Mouse (Mus musculus) large intestine, adult 2 months (tissue): ENCODE data around the gene Adgrg3. TPM values are rescaled to one million over a fixed set of nuclear protein-coding genes. Genes with fewer than 3 reads are reported as not detected.
"Not testable (repeated sequence)": the region's sequence is repeated elsewhere in the genome, so short reads cannot be mapped to it uniquely, and the experiment has no call there.

Experiments used
- DNase-seq: peaks from one replicate; pipeline ENCODE4 v3.0.0-alpha.2; 2012; ENCODE audit warnings: low read depth, low spot score
- WGBS: fragments of 180-500 bp; shearing (Covaris S2); methylation state at CpG from one replicate; pipeline ENCODE4 v1.1.7; 2018; 5-methylcytosine and 5-hydroxymethylcytosine counted together
- polyA plus RNA-seq: library from polyadenylated mRNA; depleted of rRNA; stranded (reverse); fragments of >200 nt; gene quantifications from 2 replicates; pipeline ENCODE4 v1.2.3, GENCODE M21; 2012

Adgrg3 gene
- polyA plus RNA-seq, 1 experiment: 5.5 TPM

- no peak for DNase-seq
- WGBS: 66% methylated on average over 4 of the region's 4 CpGs
Observed at GRCm38 (mm10) chr8:95016684-95017083, 808 bp upstream of the Adgrg3 start.

GRCm38 (mm10) chr8:95017969-95018635 is 610 bp downstream of the Adgrg3 start:
- 74% methylated on average over 9 of the region's 9 CpGs for WGBS
- DNase-seq: no peak

GRCm38 (mm10) chr8:95020293-95020777 is 2.8 kb downstream of the Adgrg3 start:
- no peak for DNase-seq

DNA sequence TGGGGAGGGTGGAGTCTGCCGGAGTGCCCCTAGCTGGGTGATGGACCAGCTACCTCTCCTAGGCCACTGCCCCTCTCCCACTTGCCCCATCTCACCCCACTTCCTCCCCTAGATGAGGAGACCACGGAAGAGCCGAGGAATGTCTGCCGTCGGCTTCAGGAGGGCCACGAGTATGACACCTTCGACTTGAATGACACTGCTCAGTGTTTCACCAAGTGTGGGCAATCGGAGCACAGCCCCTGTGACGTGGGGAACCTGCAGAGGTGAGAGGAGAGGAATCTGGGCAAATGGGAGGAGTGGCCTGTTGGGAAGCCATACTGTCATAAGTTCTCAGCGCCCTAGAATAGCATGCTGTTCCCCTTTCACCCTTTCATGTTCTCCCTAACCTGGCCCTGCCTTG is 3.3 kb downstream of the Adgrg3 start:
- 70% methylated on average over 10 of the region's 10 CpGs for WGBS
- no peak for DNase-seq

More at GRCm38 (mm10) chr8:95020293-95020777, 2.8 kb downstream of the Adgrg3 start:
- 36% methylated on average over 12 of the region's 12 CpGs for WGBS

DNA sequence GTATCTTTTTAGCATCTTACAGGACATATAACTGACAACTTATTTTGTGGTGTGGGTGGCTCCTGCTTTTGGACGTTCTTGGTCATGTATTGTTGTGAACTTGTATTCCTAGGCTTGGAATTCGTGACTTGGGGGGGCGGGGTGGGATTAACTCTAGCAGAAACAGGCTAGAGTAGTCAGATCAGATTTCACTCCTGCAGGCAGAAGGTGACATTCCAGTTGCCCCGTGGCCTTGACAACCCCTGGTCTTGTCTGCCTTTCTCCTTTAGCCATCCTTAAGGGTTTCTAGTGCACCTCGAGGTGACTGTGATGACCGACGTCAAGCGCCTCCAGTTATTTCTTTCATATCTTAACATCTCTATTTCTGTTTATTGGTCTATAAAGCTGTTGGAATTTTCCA is 5.7 kb downstream of the Adgrg3 start:
- no peak for DNase-seq
- 18% methylated on average over 8 of the region's 8 CpGs for WGBS

DNA sequence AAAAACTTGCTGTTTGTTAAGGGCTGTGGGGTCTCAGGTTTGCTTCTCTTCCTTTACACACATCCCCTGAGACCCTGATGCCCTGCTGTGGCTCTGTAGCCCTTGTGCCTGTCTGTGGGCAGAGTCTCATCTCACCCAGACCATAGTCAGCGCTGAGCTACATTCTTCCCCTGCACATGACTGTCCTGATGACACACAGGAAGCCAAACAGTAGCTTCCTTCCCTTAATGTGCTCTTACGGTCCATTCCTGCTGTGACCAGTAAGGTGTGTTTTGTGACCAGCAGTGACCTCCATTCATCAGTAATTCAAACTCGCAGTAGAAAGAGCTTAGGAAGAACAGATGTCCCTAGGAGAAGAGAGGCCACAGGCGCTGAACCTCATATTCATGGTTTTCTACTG is 6.9 kb downstream of the Adgrg3 start:
- WGBS: 61% methylated on average over 4 of the region's 4 CpGs
- no peak for DNase-seq

- no peak for DNase-seq
- 69% methylated on average over 2 of the region's 2 CpGs for WGBS
Observed at GRCm38 (mm10) chr8:95025421-95025820, 7.9 kb downstream of the Adgrg3 start.

DNA sequence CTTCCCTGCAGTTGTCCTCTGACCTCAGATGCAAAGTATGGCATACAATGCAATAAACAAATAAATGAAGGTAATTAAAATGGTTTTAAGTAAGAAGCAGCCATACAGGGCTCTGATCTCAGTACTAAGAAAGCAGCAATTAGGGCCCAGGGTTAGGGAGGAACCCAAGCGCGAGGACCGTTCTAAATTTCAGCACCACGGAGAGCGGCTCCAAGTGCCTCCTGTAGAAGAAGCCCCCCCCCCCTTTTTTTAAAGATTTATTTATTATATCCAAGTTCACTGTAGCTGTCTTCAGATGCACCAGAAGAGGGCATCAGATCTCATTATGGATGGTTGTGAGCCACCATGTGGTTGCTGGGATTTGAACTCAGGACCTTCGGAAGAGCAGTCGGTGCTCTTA is 10.9 kb downstream of the Adgrg3 start:
- DNase-seq: not testable (repeated sequence)
- 58% methylated on average over 7 of the region's 7 CpGs for WGBS

GRCm38 (mm10) chr8:95037106-95037925 is 19.8 kb downstream of the Adgrg3 start:
- no peak for DNase-seq
- WGBS: 48% methylated on average over 7 of the region's 7 CpGs

DNA sequence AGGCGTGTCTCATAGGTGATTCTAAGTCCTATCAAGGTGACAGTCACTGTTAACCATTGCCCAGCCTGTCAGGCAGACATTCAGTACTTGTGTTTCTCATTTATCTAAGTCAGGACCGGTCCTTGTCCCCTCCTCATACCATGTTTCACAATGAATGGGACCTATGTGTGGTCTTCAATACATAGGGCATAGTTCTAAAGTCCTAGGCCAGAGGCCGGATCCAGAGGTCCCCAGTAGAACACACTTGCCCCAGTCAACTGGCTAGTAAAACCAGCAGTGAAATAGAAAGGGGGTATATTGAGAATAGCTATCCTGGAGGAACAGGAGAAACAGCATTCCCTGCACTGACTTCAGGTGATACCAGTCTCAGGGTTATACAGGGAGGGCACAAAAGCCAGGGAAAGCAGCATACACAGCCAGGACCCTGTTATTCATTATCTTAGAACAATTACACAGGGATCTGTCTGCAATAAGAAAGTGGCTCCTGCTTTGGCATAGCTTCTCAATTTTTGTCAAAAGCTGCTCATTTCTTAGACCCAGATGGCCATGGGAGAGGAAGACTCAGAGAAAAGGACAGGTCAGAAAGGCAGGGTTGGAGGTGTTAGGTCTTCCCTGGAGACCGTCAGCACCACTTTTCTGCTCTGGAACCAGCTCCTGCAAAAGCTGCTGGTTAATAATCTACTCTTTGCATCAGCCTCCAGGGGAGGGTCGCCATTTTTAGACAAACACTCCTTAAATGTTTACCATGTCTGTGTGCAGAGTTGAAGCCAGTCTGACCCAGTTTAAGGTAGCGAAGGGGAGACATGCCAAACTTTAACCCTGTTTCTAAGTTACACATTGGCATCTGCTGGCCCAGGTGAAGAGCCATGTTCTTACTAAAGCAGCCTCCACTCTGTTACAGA is 24.6 kb downstream of the Adgrg3 start:
- DNase-seq: no peak
- WGBS: 41% methylated on average over 6 of the region's 6 CpGs

GRCm38 (mm10) chr8:95044811-95045210 is 27.3 kb downstream of the Adgrg3 start:
- WGBS: 60% methylated on average over 4 of the region's 4 CpGs
- no peak for DNase-seq

- 63% methylated on average over 3 of the region's 3 CpGs for WGBS
Observed at GRCm38 (mm10) chr8:95046982-95047381, 29.5 kb downstream of the Adgrg3 start.

DNA sequence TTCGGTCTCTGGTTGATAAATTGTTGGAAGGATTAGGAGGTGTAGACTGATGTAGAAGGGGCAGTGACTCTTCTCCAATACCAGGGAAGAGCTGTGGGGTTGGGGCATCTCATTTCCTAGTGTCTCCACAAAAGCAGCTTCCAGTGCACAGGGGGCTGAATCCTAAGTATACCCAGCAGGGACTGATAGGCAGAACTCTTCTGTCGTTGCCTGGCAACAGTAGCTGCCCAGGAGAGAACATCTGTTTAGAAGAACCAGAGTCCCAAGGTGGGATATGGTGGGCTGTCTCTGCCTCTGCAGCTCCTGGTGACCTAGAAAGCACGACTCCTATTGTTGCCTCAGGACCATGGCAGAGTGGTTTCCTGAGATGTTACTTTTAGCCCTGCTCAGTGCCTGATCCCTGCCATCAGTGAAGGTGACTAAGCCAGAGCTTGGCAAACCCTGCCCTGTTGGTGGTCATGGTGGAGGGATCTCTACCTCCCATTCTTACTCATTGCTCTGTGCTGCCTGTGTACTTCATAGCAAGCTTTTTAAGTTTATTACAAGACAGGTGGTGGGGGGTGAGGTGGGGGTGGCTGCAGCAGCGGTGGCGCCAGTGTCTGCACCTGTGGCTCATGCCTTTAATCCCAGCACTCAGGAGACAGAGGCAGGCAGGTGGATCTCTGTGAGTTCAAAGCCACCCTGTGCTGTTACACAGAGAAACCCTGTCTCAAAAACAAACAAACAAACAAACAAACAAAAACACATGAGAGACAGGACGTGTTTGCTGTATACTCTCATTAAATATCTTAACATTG is 30.6 kb downstream of the Adgrg3 start:
- WGBS: 66% methylated on average over 6 of the region's 6 CpGs
- no peak for DNase-seq

More at GRCm38 (mm10) chr8:95046982-95047381, 29.5 kb downstream of the Adgrg3 start:
- DNase-seq: no peak

- no peak for DNase-seq
- WGBS: 30% methylated on average over 2 of the region's 2 CpGs
Observed at GRCm38 (mm10) chr8:95049636-95050035, 32.1 kb downstream of the Adgrg3 start.

DNA sequence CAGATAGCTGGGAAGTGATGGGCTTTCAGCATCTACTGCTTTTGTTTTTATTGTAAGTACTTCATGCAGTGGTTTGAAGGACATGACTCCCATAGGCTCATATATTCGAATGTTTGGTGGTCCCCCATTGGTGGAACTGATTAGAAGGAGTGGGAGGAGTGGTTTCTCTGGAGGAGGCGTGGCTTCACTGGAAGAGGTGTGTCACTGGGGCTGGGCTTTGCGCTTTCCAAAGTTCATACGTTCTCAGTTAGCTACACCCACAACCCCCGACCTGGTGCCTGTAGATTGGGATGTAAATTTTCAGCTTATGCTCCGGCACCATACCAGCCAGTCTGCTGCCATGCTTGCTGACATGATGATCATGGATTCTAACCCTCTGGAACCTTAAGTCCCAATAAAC is 36.9 kb downstream of the Adgrg3 start:
- DNase-seq: no peak
- WGBS: 46% methylated on average over 6 of the region's 6 CpGs

DNA sequence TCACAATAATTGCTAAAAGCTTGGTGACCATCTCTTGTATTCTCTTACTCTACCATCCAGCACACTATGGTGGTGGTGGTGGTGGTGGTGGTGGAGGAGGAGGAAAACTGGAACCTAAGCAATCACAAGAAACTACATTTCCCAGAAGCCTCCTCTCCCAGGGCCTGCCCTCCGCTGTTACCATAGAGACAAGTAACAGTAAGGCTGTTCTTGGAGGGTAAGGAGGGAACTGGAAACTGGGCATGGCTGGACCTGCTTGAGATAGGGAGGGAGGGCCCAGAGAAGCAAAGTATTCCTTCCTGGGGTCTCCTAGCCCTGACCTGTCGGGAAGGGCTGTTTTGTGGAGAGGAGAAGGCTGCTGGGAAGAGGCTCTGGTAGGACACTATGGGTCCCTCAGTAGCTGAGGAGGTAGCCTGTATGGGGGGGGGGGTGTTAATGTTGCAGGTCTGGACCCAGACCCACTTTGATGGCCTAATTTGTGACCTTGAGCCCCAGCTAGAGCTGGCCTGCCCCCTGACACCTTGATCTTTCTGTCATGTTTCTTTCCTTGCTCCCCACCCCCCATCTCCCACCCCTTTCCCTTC is 37.5 kb downstream of the Adgrg3 start, which contains the start of gene Drc7:
TSS of gene Drc7 (plus strand) at position 177 of the 584 bp plus-strand sequence.
- 27% methylated on average over 2 of the region's 2 CpGs for WGBS
- no peak for DNase-seq

DNA sequence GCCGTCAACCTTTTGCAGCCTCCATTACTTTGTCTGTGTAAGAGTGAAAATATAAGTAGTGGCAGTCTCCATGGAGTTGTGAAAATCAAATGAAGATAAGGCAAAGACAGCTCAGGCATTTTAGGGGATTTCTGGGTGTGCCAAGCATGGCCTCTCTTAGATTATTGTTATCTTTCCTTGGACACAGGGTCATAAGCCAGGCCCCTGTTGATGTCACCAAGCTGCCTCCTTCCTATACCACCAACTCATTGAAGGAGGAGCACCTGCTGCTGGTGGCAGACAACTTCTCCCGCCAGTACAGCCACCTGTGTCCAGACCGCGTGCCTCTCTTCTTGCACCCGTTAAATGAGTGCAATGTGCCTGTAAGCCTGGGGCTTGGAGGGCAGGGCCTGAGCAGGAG is 38.9 kb downstream of the Adgrg3 start:
- DNase-seq: no peak
- 67% methylated on average over 5 of the region's 5 CpGs for WGBS

- no peak for DNase-seq
- WGBS: 74% methylated on average over 6 of the region's 6 CpGs
Observed at GRCm38 (mm10) chr8:95058661-95059060, 41.2 kb downstream of the Adgrg3 start.
